Mouse (Mus musculus) C2C12 (cell line): ENCODE data around the gene Sqstm1. TPM values are rescaled to one million over a fixed set of nuclear protein-coding genes. Genes with fewer than 3 reads are reported as not detected.

Experiments
- H3K27me3 ChIP-seq: one replicate; pipeline ENCODE4 v1.6.1; 2011; ENCODE audit not compliant: control insufficient read depth, insufficient read depth, insufficient read length
- H3K36me3 ChIP-seq: one replicate; pipeline ENCODE4 v1.6.1; 2011; ENCODE audit not compliant: control insufficient read depth, insufficient read depth
- H3K4me3 ChIP-seq: one replicate; pipeline ENCODE4 v1.5.1; 2011; ENCODE audit warnings: mild to moderate bottlenecking, control low read depth; ENCODE audit not compliant: poor library complexity, insufficient read depth, severe bottlenecking
- H3K79me2 ChIP-seq: one replicate; pipeline ENCODE4 v1.6.1; 2011; ENCODE audit not compliant: control insufficient read depth, insufficient read depth
- H3K79me3 ChIP-seq: one replicate; pipeline ENCODE4 v1.6.1; 2011; ENCODE audit warnings: low read depth, control low read depth
- H3ac ChIP-seq: one replicate; pipeline ENCODE3; 2011; ENCODE audit warnings: low read depth; ENCODE audit not compliant: control insufficient read depth, insufficient read length
- CEBPB ChIP-seq: IDR thresholded peaks from one replicate; pipeline ENCODE4 v1.6.1; 2011; ENCODE audit warnings: low read depth, mild to moderate bottlenecking, control low read depth, moderate library complexity
- CTCF ChIP-seq: IDR thresholded peaks from one replicate; pipeline ENCODE4 v1.5.1; 2011; ENCODE audit not compliant: control insufficient read depth, insufficient read depth, insufficient read length
- FOSL1 ChIP-seq: IDR thresholded peaks from one replicate; pipeline ENCODE4 v1.8.0; 2011; ENCODE audit warnings: mild to moderate bottlenecking, low read length; ENCODE audit not compliant: poor library complexity, insufficient read depth, severe bottlenecking
- MAX ChIP-seq: IDR thresholded peaks from one replicate; pipeline ENCODE4 v1.6.1; 2011; ENCODE audit warnings: mild to moderate bottlenecking, control low read depth
- MYOD1 ChIP-seq: IDR thresholded peaks from one replicate; pipeline ENCODE4 v1.6.1; 2011; ENCODE audit warnings: low read depth; ENCODE audit not compliant: control insufficient read depth, insufficient read length
- MYOG ChIP-seq: IDR thresholded peaks from one replicate; pipeline ENCODE4 v1.6.1; 2011; ENCODE audit not compliant: control insufficient read depth, insufficient read length; ENCODE audit errors: extremely low read depth
- USF1 ChIP-seq: IDR thresholded peaks from one replicate; pipeline ENCODE4 v1.6.1; 2011; ENCODE audit warnings: low read depth, mild to moderate bottlenecking, control low read depth, moderate library complexity
- polyA plus RNA-seq: library from polyadenylated mRNA; unstranded; fragments of >200 nt; fragmentation: generic; extraction: Trizol; gene quantifications from one replicate; pipeline ENCODE4 v1.2.1, GENCODE M21; 2012; ENCODE audit warnings: missing spikeins

Gene Sqstm1
- polyA plus RNA-seq, 1 experiment, result 660 TPM

GRCm38 (mm10) chr11:50210101-50210504 lies 524 bp downstream of the Sqstm1 start:
- TF ChIP-seq MAX (peak; percentile 72), CTCF (no peak), FOSL1 (no peak), MYOG (no peak)
- Histone ChIP-seq H3K36me3 (peaks cover 42% of the 10 kb centered on the region), H3K27me3 (no peaks in the 10 kb centered on the region), H3ac (peak overlapping the region; percentile 82), H3K79me3 (peaks cover 50% of the 10 kb centered on the region), H3K4me3 (peak overlapping the region; percentile 99), H3K79me2 (peaks cover 64% of the 10 kb centered on the region)

GRCm38 (mm10) chr11:50208039-50208438 lies 2.6 kb downstream of the Sqstm1 start:
- H3ac ChIP-seq, result no peak overlapping the region
- H3K4me3 ChIP-seq, result no peak overlapping the region
- no peaks in the 10 kb centered on the region for H3K27me3 ChIP-seq
- peaks cover 54% of the 10 kb centered on the region for H3K79me3 ChIP-seq
- H3K36me3 ChIP-seq, result peaks cover 63% of the 10 kb centered on the region
- TF ChIP-seq CEBPB (no peak), MYOG (no peak), CTCF (no peak), USF1 (no peak), MYOD1 (no peak), MAX (no peak), FOSL1 (no peak)
- H3K79me2 ChIP-seq, result peaks cover 80% of the 10 kb centered on the region

GRCm38 (mm10) chr11:50207344-50207743 lies 3.3 kb downstream of the Sqstm1 start:
- Histone ChIP-seq H3K79me3 (peaks cover 54% of the 10 kb centered on the region), H3K36me3 (peaks cover 70% of the 10 kb centered on the region), H3K27me3 (no peaks in the 10 kb centered on the region), H3K79me2 (peaks cover 80% of the 10 kb centered on the region), H3K4me3 (no peak overlapping the region), H3ac (no peak overlapping the region)
- TF ChIP-seq FOSL1 (no peak), CEBPB (no peak), MYOD1 (no peak), MYOG (no peak), CTCF (no peak), MAX (no peak)

- H3K4me3 ChIP-seq, result no peak overlapping the region
- peaks cover 76% of the 10 kb centered on the region for H3K79me2 ChIP-seq
- TF ChIP-seq USF1, result no peak
- no peak for TF ChIP-seq FOSL1
- no peak for TF ChIP-seq MAX
- no peak for TF ChIP-seq CTCF
- TF ChIP-seq CEBPB, result no peak
- TF ChIP-seq MYOD1, result no peak
- no peak for TF ChIP-seq MYOG
- H3K27me3 ChIP-seq, result no peaks in the 10 kb centered on the region
- peaks cover 54% of the 10 kb centered on the region for H3K79me3 ChIP-seq
- H3ac ChIP-seq, result no peak overlapping the region
- H3K36me3 ChIP-seq, result peaks cover 83% of the 10 kb centered on the region
Observed at GRCm38 (mm10) chr11:50206037-50206436, 4.6 kb downstream of the Sqstm1 start.

- TF ChIP-seq MYOG, result no peak
- Histone ChIP-seq H3K79me2 (peaks cover 70% of the 10 kb centered on the region), H3K4me3 (no peak overlapping the region), H3ac (no peak overlapping the region), H3K27me3 (no peaks in the 10 kb centered on the region), H3K36me3 (peaks cover 89% of the 10 kb centered on the region), H3K79me3 (peaks cover 54% of the 10 kb centered on the region)
Observed at GRCm38 (mm10) chr11:50205434-50205833, 5.2 kb downstream of the Sqstm1 start.

GRCm38 (mm10) chr11:50203302-50203827 lies 7.3 kb downstream of the Sqstm1 start:
- Histone ChIP-seq H3K27me3 (no peaks in the 10 kb centered on the region), H3K4me3 (no peak overlapping the region), H3ac (no peak overlapping the region), H3K79me3 (peaks cover 35% of the 10 kb centered on the region), H3K79me2 (peaks cover 49% of the 10 kb centered on the region), H3K36me3 (peaks cover 97% of the 10 kb centered on the region)
- TF ChIP-seq MYOD1 (no peak), USF1 (no peak), MYOG (no peak), MAX (no peak), FOSL1 (no peak), CTCF (no peak), CEBPB (no peak)
